Mouse (Mus musculus) right cerebral cortex, postnatal 36 days (tissue): Measurements from ENCODE around the gene Gm17455.

Source experiments
- DNase-seq, 2 experiments: peaks; one replicate each; pipeline ENCODE4 v3.0.0; 2022; ENCODE audit warnings: low spot score in 2 of 2, mixed read lengths in 1 of 2

The Gm17455 gene

GRCm38 (mm10) chr10:60418137-60418536 is 18.6 kb downstream of the Gm17455 start:
- peak; percentile 32 to 47 for DNase-seq

- DNase-seq, result no peak
Observed at GRCm38 (mm10) chr10:60419624-60420023, 20.1 kb downstream of the Gm17455 start.

DNA sequence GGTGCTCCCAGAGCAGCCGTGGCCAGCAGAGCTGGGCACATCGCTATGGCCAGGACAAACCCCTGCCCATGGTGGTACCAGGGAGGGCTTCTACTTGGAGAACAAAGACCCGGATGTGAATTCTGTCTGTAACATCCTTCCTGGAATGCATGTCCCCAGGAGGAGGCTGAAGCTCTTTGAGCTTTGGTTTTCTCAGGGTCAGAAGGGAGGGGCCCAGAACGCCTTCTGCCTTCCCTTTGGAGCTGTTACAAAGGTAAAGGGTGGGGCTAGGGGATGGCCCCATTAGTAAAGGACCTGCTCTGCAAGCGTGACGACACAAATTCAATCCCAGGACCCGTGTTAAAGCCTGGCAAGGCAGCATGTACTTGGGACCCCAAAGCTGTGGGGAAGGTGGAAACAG is 23.2 kb downstream of the Gm17455 start:
- DNase-seq, result no peak

DNA sequence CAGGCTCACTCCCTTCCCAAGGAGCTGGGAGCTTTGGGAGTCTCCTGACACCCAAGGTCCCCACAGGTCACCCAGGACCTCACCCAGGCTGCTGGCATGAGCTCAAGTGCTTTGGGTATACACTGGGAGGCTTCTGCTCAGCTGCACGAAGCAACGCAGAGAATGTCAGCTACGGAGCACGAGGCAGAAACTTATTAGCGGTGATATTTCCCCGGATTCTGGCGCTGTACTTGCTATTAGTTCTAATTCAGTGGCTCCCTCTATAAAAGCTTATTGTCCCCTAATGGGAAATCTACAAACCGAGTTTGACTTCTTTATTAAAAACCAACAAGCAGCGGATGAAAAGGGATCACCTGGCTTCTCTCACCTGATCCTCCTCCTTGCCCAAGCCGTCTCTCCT is 30.5 kb downstream of the Gm17455 start:
- no peak for DNase-seq

- no peak for DNase-seq
Observed at GRCm38 (mm10) chr10:60430591-60430990, 31.1 kb downstream of the Gm17455 start.

DNA sequence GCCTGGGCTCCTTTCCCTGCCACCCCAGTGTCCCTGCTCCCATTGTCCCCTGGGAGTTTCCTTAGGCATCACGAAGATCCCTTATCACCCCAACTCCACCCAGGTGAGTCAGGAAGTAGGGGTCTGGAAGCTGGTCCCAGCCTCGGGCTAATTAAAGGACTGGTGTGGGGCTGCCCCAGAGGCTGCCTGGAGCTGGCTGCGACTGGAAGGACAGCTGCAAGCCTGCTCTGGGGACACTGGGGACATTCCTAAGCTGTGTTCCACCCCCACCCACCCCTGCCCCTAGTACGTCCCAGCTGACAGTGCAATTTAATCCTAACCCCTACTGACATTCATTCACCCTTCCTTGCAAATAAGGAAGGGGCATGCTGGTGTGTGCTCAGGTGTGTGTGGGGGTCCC is 33.2 kb downstream of the Gm17455 start:
- DNase-seq, result no peak

DNA sequence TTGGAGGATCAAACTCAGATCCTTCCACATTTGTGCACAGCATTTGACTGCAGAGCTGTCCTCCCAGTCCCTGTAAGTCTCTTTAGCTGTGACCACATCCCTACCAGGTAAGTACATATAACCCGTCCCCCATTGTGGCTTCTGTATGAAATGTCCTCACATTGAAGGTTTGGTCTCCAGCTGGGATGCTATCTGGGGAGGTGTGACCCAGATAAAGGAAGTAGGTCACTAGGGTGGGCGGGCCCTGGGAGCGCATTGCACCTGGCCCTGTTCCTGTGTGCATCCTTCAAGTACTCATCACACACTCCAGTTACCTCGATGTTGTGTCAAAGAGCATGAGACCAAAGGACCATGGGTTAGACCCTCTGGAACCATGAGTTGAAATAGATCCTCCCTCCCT is 42.8 kb downstream of the Gm17455 start:
- no peak for DNase-seq

DNA sequence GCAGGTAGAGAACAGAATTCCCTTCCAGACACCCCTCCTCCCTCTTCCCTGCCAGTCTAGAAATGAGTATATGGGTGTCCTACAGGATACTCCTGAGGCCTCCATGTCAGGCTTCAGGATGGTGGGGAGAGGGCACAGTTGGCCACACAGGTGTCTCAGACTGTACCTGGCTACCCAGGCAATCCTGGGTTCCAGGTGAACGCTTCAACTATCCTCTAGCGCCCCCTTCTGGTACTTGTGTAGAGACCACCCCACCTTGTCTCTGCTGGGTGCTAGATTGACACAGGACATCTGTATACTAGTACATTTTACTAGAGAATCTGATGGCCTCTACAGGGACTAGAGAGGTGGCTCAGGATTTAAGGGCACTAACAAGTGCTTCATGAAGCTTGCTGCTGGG is 43.6 kb downstream of the Gm17455 start:
- no peak for DNase-seq

GRCm38 (mm10) chr10:60445031-60445593 is 45.6 kb downstream of the Gm17455 start:
- no peak for DNase-seq

GRCm38 (mm10) chr10:60447186-60447585 is 47.7 kb downstream of the Gm17455 start:
- no peak for DNase-seq
